Mouse (Mus musculus): ENCODE measurements around the gene Olfr193. TPM values are rescaled to one million over a fixed set of nuclear protein-coding genes. Genes with fewer than 3 reads are reported as not detected.
"Not testable (repeated sequence)": the region's sequence is repeated elsewhere in the genome, so short reads cannot be mapped to it uniquely, and the experiment has no call there.

Olfr193 gene
- polyA plus RNA-seq, 1 experiment from 2014 or later = not detected

GRCm38 (mm10) chr16:59077905-59078304, 33.8 kb downstream of the Olfr193 start, which contains the start of gene Olfr190:
TSS of gene Olfr190 (minus strand) at chr16:59078005.
- DNase-seq (ENCODE audit: low spot score) = no peak
- Histone ChIP-seq H3K27ac (no peak within 1 kb of the TSS), H3K27me3 (ENCODE audit: control insufficient read depth, insufficient read depth, low read length) (no peaks in the 10 kb centered on the region), H3K4me2 (replicated peaks) (no peak within 1 kb of the TSS), H3K9me3 (ENCODE audit: control insufficient read depth, low read length) (no peaks in the 10 kb centered on the region), H3K4me1 (replicated peaks; ENCODE audit: control insufficient read depth, insufficient read depth, low read length) (no peaks in the 10 kb centered on the region), H3K4me3 (replicated peaks; ENCODE audit: low read length) (no peak within 1 kb of the TSS), H3K9ac (no peak within 1 kb of the TSS), H3K36me3 (replicated peaks; ENCODE audit: control insufficient read depth, insufficient read depth) (no peaks in the 10 kb centered on the region)
- 96% methylated on average over 5 of the region's 5 CpGs for WGBS
- ATAC-seq (ENCODE audit: low FRiP score) = no peak

GRCm38 (mm10) chr16:59073520-59073919, 38.2 kb downstream of the Olfr193 start:
- Histone ChIP-seq H3K4me3 (replicated peaks; ENCODE audit: low read length) (no peak overlapping the region), H3K9me3 (ENCODE audit: control insufficient read depth, low read length) (no peaks in the 10 kb centered on the region), H3K9ac (no peak overlapping the region), H3K4me1 (replicated peaks; ENCODE audit: control insufficient read depth, insufficient read depth, low read length) (no peaks in the 10 kb centered on the region), H3K4me2 (replicated peaks) (no peak overlapping the region), H3K27ac (no peak overlapping the region), H3K27me3 (ENCODE audit: control insufficient read depth, insufficient read depth, low read length) (no peaks in the 10 kb centered on the region), H3K36me3 (replicated peaks; ENCODE audit: control insufficient read depth, insufficient read depth) (no peaks in the 10 kb centered on the region)
- ATAC-seq (ENCODE audit: low FRiP score) (no peak), DNase-seq (ENCODE audit: low spot score) (no peak)
- 83% methylated on average over 1 of the region's 1 CpGs for WGBS

GRCm38 (mm10) chr16:59071755-59072154, 39.9 kb downstream of the Olfr193 start:
- Histone ChIP-seq H3K9ac (no peak overlapping the region), H3K4me3 (replicated peaks; ENCODE audit: low read length) (no peak overlapping the region), H3K4me1 (replicated peaks; ENCODE audit: control insufficient read depth, insufficient read depth, low read length) (no peaks in the 10 kb centered on the region), H3K27ac (no peak overlapping the region), H3K9me3 (ENCODE audit: control insufficient read depth, low read length) (no peaks in the 10 kb centered on the region), H3K27me3 (ENCODE audit: control insufficient read depth, insufficient read depth, low read length) (no peaks in the 10 kb centered on the region), H3K36me3 (replicated peaks; ENCODE audit: control insufficient read depth, insufficient read depth) (no peaks in the 10 kb centered on the region), H3K4me2 (replicated peaks) (no peak overlapping the region)
- no peak for ATAC-seq (ENCODE audit: low FRiP score)
- no peak for DNase-seq (ENCODE audit: low spot score)

- not testable (repeated sequence) for H3K4me3 ChIP-seq (replicated peaks; ENCODE audit: low read length); H3K9ac ChIP-seq; H3K9me3 ChIP-seq (ENCODE audit: control insufficient read depth, low read length); H3K4me2 ChIP-seq (replicated peaks); H3K27ac ChIP-seq; DNase-seq (ENCODE audit: low spot score); H3K27me3 ChIP-seq (ENCODE audit: control insufficient read depth, insufficient read depth, low read length); H3K36me3 ChIP-seq (replicated peaks; ENCODE audit: control insufficient read depth, insufficient read depth); ATAC-seq (ENCODE audit: low FRiP score); H3K4me1 ChIP-seq (replicated peaks; ENCODE audit: control insufficient read depth, insufficient read depth, low read length)
- 77% methylated on average over 3 of the region's 3 CpGs for WGBS
Measured at GRCm38 (mm10) chr16:59062411-59062810, 49.3 kb downstream of the Olfr193 start.

Other genes starting within 250 kb of the Olfr193 start
- gene Olfr177, start 237.1 kb downstream of the Olfr193 start, polyA plus RNA-seq (2014; fragmentation: Nextera tagmentation; extraction: Ambion mirVana) = not detected in 2 replicates
- gene Olfr178, start 219.8 kb downstream of the Olfr193 start, polyA plus RNA-seq (2014; fragmentation: Nextera tagmentation; extraction: Ambion mirVana) = not detected in 2 replicates
- gene Olfr181, start 183.1 kb downstream of the Olfr193 start, polyA plus RNA-seq (2014; fragmentation: Nextera tagmentation; extraction: Ambion mirVana) = not detected in 2 replicates
- not detected in 2 replicates for gene Olfr180, start 182.5 kb downstream of the Olfr193 start, polyA plus RNA-seq (2014; fragmentation: Nextera tagmentation; extraction: Ambion mirVana)
- not detected in 2 replicates for gene Olfr183, start 116.5 kb downstream of the Olfr193 start, polyA plus RNA-seq (2014; fragmentation: Nextera tagmentation; extraction: Ambion mirVana)
- not detected in 2 replicates for gene Olfr186, start 81.6 kb downstream of the Olfr193 start, polyA plus RNA-seq (2014; fragmentation: Nextera tagmentation; extraction: Ambion mirVana)
- not detected in 2 replicates for gene Olfr187, start 72.1 kb downstream of the Olfr193 start, polyA plus RNA-seq (2014; fragmentation: Nextera tagmentation; extraction: Ambion mirVana)
- gene Olfr190, start 33.9 kb downstream of the Olfr193 start, polyA plus RNA-seq (2014; fragmentation: Nextera tagmentation; extraction: Ambion mirVana) = not detected in 2 replicates
- gene Olfr191, start 22.1 kb downstream of the Olfr193 start, polyA plus RNA-seq (2014; fragmentation: Nextera tagmentation; extraction: Ambion mirVana) = not detected in 2 replicates
- gene Olfr194, start 9.2 kb upstream of the Olfr193 start, polyA plus RNA-seq (2014; fragmentation: Nextera tagmentation; extraction: Ambion mirVana) = not detected in 2 replicates
- gene Olfr195, start 35.2 kb upstream of the Olfr193 start, polyA plus RNA-seq (2014; fragmentation: Nextera tagmentation; extraction: Ambion mirVana) = not detected in 2 replicates
- not detected in 2 replicates for gene Olfr196, start 58.6 kb upstream of the Olfr193 start, polyA plus RNA-seq (2014; fragmentation: Nextera tagmentation; extraction: Ambion mirVana)
- not detected in 2 replicates for gene Olfr198, start 91.7 kb upstream of the Olfr193 start, polyA plus RNA-seq (2014; fragmentation: Nextera tagmentation; extraction: Ambion mirVana)
- gene Olfr199, start 107.9 kb upstream of the Olfr193 start, polyA plus RNA-seq (2014; fragmentation: Nextera tagmentation; extraction: Ambion mirVana) = not detected in 2 replicates
- not detected in 2 replicates for gene Olfr201, start 160.8 kb upstream of the Olfr193 start, polyA plus RNA-seq (2014; fragmentation: Nextera tagmentation; extraction: Ambion mirVana)
- not detected in 2 replicates for gene Olfr202, start 174.9 kb upstream of the Olfr193 start, polyA plus RNA-seq (2014; fragmentation: Nextera tagmentation; extraction: Ambion mirVana)
- gene Olfr203, start 187.0 kb upstream of the Olfr193 start, polyA plus RNA-seq (2014; fragmentation: Nextera tagmentation; extraction: Ambion mirVana) = not detected in 2 replicates
- not detected in 2 replicates for gene Olfr204, start 206.4 kb upstream of the Olfr193 start, polyA plus RNA-seq (2014; fragmentation: Nextera tagmentation; extraction: Ambion mirVana)
- gene Olfr205, start 219.3 kb upstream of the Olfr193 start, polyA plus RNA-seq (2014; fragmentation: Nextera tagmentation; extraction: Ambion mirVana) = not detected in 2 replicates
- gene Olfr206, start 237.4 kb upstream of the Olfr193 start, polyA plus RNA-seq (2014; fragmentation: Nextera tagmentation; extraction: Ambion mirVana) = not detected in 2 replicates